Mouse (Mus musculus) stomach, embryonic 14.5 days (tissue): ENCODE results near the gene Mbnl2. TPM values are rescaled to one million over a fixed set of nuclear protein-coding genes. Genes with fewer than 3 reads are reported as not detected.

Experiments used
- ATAC-seq: fragments of 200-750 bp; cut with Nextera tagmentation; 2 replicates; pipeline ENCODE4 v1.8.0; 2017; ENCODE audit warnings: low read depth, moderate TSS enrichment; ENCODE audit not compliant: insufficient number of reproducible peaks, insufficient read depth, low FRiP score
- H3K27ac ChIP-seq: fragments of 300-500 bp; sonication (generic); 2 replicates; pipeline ENCODE4 v1.5.1; 2014; ENCODE audit warnings: mild to moderate bottlenecking, low read length, moderate library complexity, mixed read lengths
- H3K27me3 ChIP-seq: fragments of 300-500 bp; sonication (generic); 2 replicates; pipeline ENCODE4 v1.6.1; 2014; ENCODE audit warnings: low read length, control low read depth, mixed read lengths; ENCODE audit not compliant: control insufficient read depth, insufficient read depth
- H3K36me3 ChIP-seq: fragments of 300-500 bp; sonication (generic); 2 replicates; pipeline ENCODE4 v1.6.1; 2014; ENCODE audit warnings: mild to moderate bottlenecking, control low read depth, low read length, moderate library complexity, mixed read lengths; ENCODE audit not compliant: control insufficient read depth, insufficient read depth
- H3K4me1 ChIP-seq: fragments of 300-500 bp; sonication (generic); 2 replicates; pipeline ENCODE4 v1.6.1; 2014; ENCODE audit warnings: low read length, control low read depth, mixed read lengths; ENCODE audit not compliant: control insufficient read depth, insufficient read depth
- H3K4me2 ChIP-seq: fragments of 300-500 bp; sonication (generic); replicated peaks from 2 replicates; pipeline ENCODE4 v1.6.1; 2014; ENCODE audit warnings: low read depth, low read length, control low read depth
- H3K4me3 ChIP-seq: fragments of 300-500 bp; sonication (generic); 2 replicates; pipeline ENCODE4 v1.5.1; 2014; ENCODE audit warnings: low read depth, low read length, control low read depth
- H3K9ac ChIP-seq: fragments of 300-500 bp; sonication (generic); replicated peaks from 2 replicates; pipeline ENCODE4 v1.6.1; 2014; ENCODE audit warnings: low read depth, mild to moderate bottlenecking, control low read depth, low read length, moderate library complexity, mixed read lengths
- H3K9me3 ChIP-seq: fragments of 300-500 bp; sonication (generic); 2 replicates; pipeline ENCODE4 v1.6.1; 2016; ENCODE audit warnings: low read depth, low read length, control low read depth; ENCODE audit not compliant: control insufficient read depth
- WGBS: fragments of 180-500 bp; shearing (Covaris S2); extraction: QIAGEN DNeasy Blood & Tissue Kit; methylation state at CpG from one replicate; pipeline ENCODE4 v1.1.7; 2014; 5-methylcytosine and 5-hydroxymethylcytosine counted together
- polyA plus RNA-seq: library from polyadenylated mRNA; unstranded; fragments of >200 nt; fragmentation: Nextera tagmentation; extraction: Ambion mirVana; gene quantifications from 2 replicates; pipeline ENCODE4 v1.2.1, GENCODE M21; 2014

The Mbnl2 gene
- polyA plus RNA-seq, 1 experiment from 2014 or later = 119 TPM

- Histone ChIP-seq H3K9me3 (no peaks in the 10 kb centered on the region), H3K4me2 (no peak overlapping the region), H3K27ac (no peak overlapping the region), H3K9ac (no peak overlapping the region), H3K36me3 (no peaks in the 10 kb centered on the region), H3K4me3 (no peak overlapping the region), H3K4me1 (no peaks in the 10 kb centered on the region), H3K27me3 (no peaks in the 10 kb centered on the region)
- WGBS = 93% methylated on average over 4 of the region's 4 CpGs
- no peak for ATAC-seq
These were observed 8.3 kb upstream of the Mbnl2 start for GRCm38 (mm10) chr14:120267130-120267529.

GRCm38 (mm10) chr14:120270031-120270430 is 5.4 kb upstream of the Mbnl2 start:
- 67% methylated on average over 3 of the region's 3 CpGs for WGBS
- ATAC-seq = no peak
- no peaks in the 10 kb centered on the region for H3K9me3 ChIP-seq
- no peak overlapping the region for H3K4me3 ChIP-seq
- H3K4me1 ChIP-seq = peaks cover 6% of the 10 kb centered on the region; the same call in 1 of the 2 replicates
- H3K27me3 ChIP-seq = no peaks in the 10 kb centered on the region
- H3K9ac ChIP-seq = no peak overlapping the region
- no peak overlapping the region for H3K4me2 ChIP-seq
- H3K27ac ChIP-seq = no peak overlapping the region
- H3K36me3 ChIP-seq = no peaks in the 10 kb centered on the region

GRCm38 (mm10) chr14:120270633-120271032 is 4.8 kb upstream of the Mbnl2 start:
- Histone ChIP-seq H3K27ac (no peak overlapping the region), H3K4me3 (no peak overlapping the region), H3K4me1 (peaks cover 6% of the 10 kb centered on the region; the same call in 1 of the 2 replicates), H3K9ac (no peak overlapping the region), H3K36me3 (no peaks in the 10 kb centered on the region), H3K9me3 (no peaks in the 10 kb centered on the region), H3K27me3 (no peaks in the 10 kb centered on the region), H3K4me2 (no peak overlapping the region)
- 72% methylated on average over 4 of the region's 4 CpGs for WGBS
- ATAC-seq = no peak

GRCm38 (mm10) chr14:120271096-120271495 is 4.4 kb upstream of the Mbnl2 start:
- 69% methylated on average over 8 of the region's 8 CpGs for WGBS
- no peak overlapping the region for H3K4me3 ChIP-seq
- H3K27ac ChIP-seq = peak overlapping the region; percentile 66; the same call in 1 of the 2 replicates
- peaks cover 6% of the 10 kb centered on the region; the same call in 1 of the 2 replicates for H3K4me1 ChIP-seq
- H3K9me3 ChIP-seq = no peaks in the 10 kb centered on the region
- no peaks in the 10 kb centered on the region for H3K27me3 ChIP-seq
- H3K4me2 ChIP-seq = no peak overlapping the region
- no peaks in the 10 kb centered on the region for H3K36me3 ChIP-seq
- ATAC-seq = no peak
- H3K9ac ChIP-seq = no peak overlapping the region

- Histone ChIP-seq H3K4me3 (no peak overlapping the region), H3K36me3 (no peaks in the 10 kb centered on the region), H3K4me1 (peaks cover 21% of the 10 kb centered on the region), H3K27ac (peak overlapping the region; percentile 45; the same call in 1 of the 2 replicates), H3K9ac (no peak overlapping the region), H3K9me3 (no peaks in the 10 kb centered on the region), H3K27me3 (no peaks in the 10 kb centered on the region), H3K4me2 (no peak overlapping the region)
- 52% methylated on average over 5 of the region's 5 CpGs for WGBS
- no peak for ATAC-seq
These were observed 1.7 kb upstream of the Mbnl2 start for GRCm38 (mm10) chr14:120273766-120274165.

GRCm38 (mm10) chr14:120274746-120275145 is 723 bp upstream of the Mbnl2 start:
- 33% methylated on average over 5 of the region's 5 CpGs for WGBS
- no peak for ATAC-seq
- Histone ChIP-seq H3K4me3 (peak overlapping the region; percentile 75), H3K27me3 (no peaks in the 10 kb centered on the region), H3K4me2 (peak overlapping the region; percentile 96), H3K36me3 (no peaks in the 10 kb centered on the region), H3K9ac (0 out of 2 replicates have a peak overlapping the region, but pooled peaks have one; percentile 14), H3K4me1 (peaks cover 31% of the 10 kb centered on the region), H3K9me3 (no peaks in the 10 kb centered on the region), H3K27ac (peak overlapping the region; percentile 95; the same call in 1 of the 2 replicates)

GRCm38 (mm10) chr14:120276343-120277080 is 1.0 kb downstream of the Mbnl2 start:
- H3K4me3 ChIP-seq = peak overlapping the region; percentile 75
- H3K27me3 ChIP-seq = no peaks in the 10 kb centered on the region
- under 1% methylated on average over 10 of the region's 10 CpGs for WGBS
- H3K9ac ChIP-seq = peak overlapping the region; percentile 72
- H3K4me2 ChIP-seq = peak overlapping the region; percentile 96
- no peaks in the 10 kb centered on the region for H3K9me3 ChIP-seq
- peak overlapping the region; percentile 95 for H3K27ac ChIP-seq
- no peak for ATAC-seq
- H3K36me3 ChIP-seq = no peaks in the 10 kb centered on the region
- H3K4me1 ChIP-seq = peaks cover 43% of the 10 kb centered on the region

DNA sequence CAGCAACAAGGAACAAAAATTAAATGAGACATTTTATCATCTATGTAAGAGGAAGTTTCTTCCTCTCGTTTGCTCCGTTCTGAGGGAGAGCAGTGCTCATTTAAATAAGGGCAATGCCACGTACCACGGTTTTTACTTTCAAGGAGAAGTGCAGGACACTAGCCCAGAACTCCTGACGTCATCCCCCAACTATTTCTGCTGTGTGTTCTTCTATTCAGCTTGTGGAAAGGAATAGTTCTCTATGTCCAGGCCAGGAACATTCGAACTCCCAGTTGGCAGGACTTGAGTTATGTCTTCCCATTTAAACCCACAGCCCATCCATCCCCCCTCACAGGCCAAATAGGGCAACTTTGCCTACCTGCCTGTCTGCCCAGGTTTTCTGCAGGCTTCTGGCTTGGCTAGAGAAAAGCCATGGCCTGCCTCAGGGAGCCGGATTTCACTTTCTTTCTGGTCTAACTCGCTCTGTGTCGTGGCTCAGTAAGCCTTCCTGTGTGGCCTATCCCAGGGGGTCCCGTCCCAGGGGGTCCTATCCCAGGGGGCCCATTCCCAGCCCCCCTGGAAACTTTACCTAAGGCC is 1.7 kb downstream of the Mbnl2 start:
- H3K36me3 ChIP-seq = no peaks in the 10 kb centered on the region
- no peak for ATAC-seq
- H3K4me3 ChIP-seq = peak overlapping the region; percentile 75
- H3K27me3 ChIP-seq = no peaks in the 10 kb centered on the region
- peak overlapping the region; percentile 96 for H3K4me2 ChIP-seq
- H3K9me3 ChIP-seq = no peaks in the 10 kb centered on the region
- WGBS = 6% methylated on average over 10 of the region's 10 CpGs
- H3K9ac ChIP-seq = peak overlapping the region; percentile 72
- peak overlapping the region; percentile 95 for H3K27ac ChIP-seq
- H3K4me1 ChIP-seq = peaks cover 45% of the 10 kb centered on the region
